Mouse (Mus musculus) kidney, adult 18-20 months (tissue): ENCODE data around the gene D11Wsu47e.
"Not testable (repeated sequence)": the region's sequence is repeated elsewhere in the genome, so short reads cannot be mapped to it uniquely, and the experiment has no call there.

ENCODE experiments used
- DNase-seq: peaks from one replicate; pipeline ENCODE4 v3.0.0; 2021

The D11Wsu47e gene

GRCm38 (mm10) chr11:113683957-113684706 lies at the start of gene D11Wsu47e, which contains the start of gene Fam104a:
Gene D11Wsu47e, plus strand, starts transcription at chr11:113684412.
Gene Fam104a, minus strand, starts transcription at chr11:113684155.
- DNase-seq = peak; percentile 96

- DNase-seq = no peak
These were observed 49.5 kb upstream of the D11Wsu47e start for GRCm38 (mm10) chr11:113634699-113635121.

- DNase-seq = no peak
These were observed 45.5 kb upstream of the D11Wsu47e start for GRCm38 (mm10) chr11:113638680-113639079.

GRCm38 (mm10) chr11:113645181-113645580 lies 39.0 kb upstream of the D11Wsu47e start:
- no peak for DNase-seq

GRCm38 (mm10) chr11:113648152-113648551 lies 36.1 kb upstream of the D11Wsu47e start:
- peak; percentile 85 for DNase-seq

GRCm38 (mm10) chr11:113648690-113649352 lies 35.4 kb upstream of the D11Wsu47e start, which contains the start of gene Cog1:
Gene Cog1, plus strand, starts transcription at chr11:113649169.
- DNase-seq = no peak

- peak; percentile 79 for DNase-seq
These were observed 34.6 kb upstream of the D11Wsu47e start, which contains the start of gene Slc39a11 for GRCm38 (mm10) chr11:113649353-113650210. Gene Slc39a11, minus strand, starts transcription at chr11:113650079.

- DNase-seq = no peak
These were observed 32.9 kb upstream of the D11Wsu47e start for GRCm38 (mm10) chr11:113651206-113651906.

GRCm38 (mm10) chr11:113651907-113652273 lies 32.3 kb upstream of the D11Wsu47e start:
- peak; percentile 43 for DNase-seq

- peak; percentile 54 for DNase-seq
These were observed 31.7 kb upstream of the D11Wsu47e start for GRCm38 (mm10) chr11:113652516-113652915.

GRCm38 (mm10) chr11:113654105-113654504 lies 30.1 kb upstream of the D11Wsu47e start:
- no peak for DNase-seq

GRCm38 (mm10) chr11:113654561-113655270 lies 29.5 kb upstream of the D11Wsu47e start:
- no peak for DNase-seq

- no peak for DNase-seq
These were observed 27.7 kb upstream of the D11Wsu47e start for GRCm38 (mm10) chr11:113656511-113656932.

GRCm38 (mm10) chr11:113657221-113657620 lies 27.0 kb upstream of the D11Wsu47e start:
- no peak for DNase-seq

- peak; percentile 33 for DNase-seq
These were observed 25.9 kb upstream of the D11Wsu47e start for GRCm38 (mm10) chr11:113658319-113658718.

- DNase-seq = no peak
These were observed 25.4 kb upstream of the D11Wsu47e start for GRCm38 (mm10) chr11:113658763-113659162.

GRCm38 (mm10) chr11:113660213-113660612 lies 24.0 kb upstream of the D11Wsu47e start:
- DNase-seq = not testable (repeated sequence)

- DNase-seq = no peak
These were observed 23.3 kb upstream of the D11Wsu47e start for GRCm38 (mm10) chr11:113660940-113661339.

- no peak for DNase-seq
These were observed 22.3 kb upstream of the D11Wsu47e start for GRCm38 (mm10) chr11:113661835-113662351.

- no peak for DNase-seq
These were observed 19.9 kb upstream of the D11Wsu47e start for GRCm38 (mm10) chr11:113664279-113664678.

- no peak for DNase-seq
These were observed 18.0 kb upstream of the D11Wsu47e start for GRCm38 (mm10) chr11:113666205-113666604.
